In the genomic region with DNA sequence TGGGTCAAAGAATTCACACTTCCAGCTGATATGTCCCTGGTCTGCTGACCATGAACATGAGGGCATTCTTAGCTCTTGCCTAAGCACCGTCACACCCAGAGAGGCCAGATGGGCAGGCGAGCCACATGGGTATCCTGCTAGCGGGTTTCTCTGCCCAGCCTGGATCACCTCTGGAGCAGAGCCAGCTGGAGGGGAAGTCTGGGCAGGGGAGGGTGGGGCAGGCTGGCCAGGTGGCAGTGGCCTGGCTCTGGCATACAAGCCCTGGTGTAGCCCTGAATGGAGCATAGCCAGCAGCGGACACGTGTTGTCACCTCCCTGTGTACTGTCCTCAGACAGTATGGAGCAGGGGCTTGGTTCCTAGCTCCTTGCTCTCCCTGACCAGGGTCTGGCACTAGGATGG, we compare ENCODE assay signal across 9 mouse cellular contexts. TPM values are rescaled to one million over a fixed set of nuclear protein-coding genes. Genes with fewer than 3 reads are reported as not detected.
DNase-seq lines count a peak whose midpoint lies in the region; ATAC-seq and TF ChIP-seq lines count a peak whose summit lies in the region.
"Had no signal": no experiment of that assay in that cellular context is flagged by ENCODE, and none has a peak within 500 bp of the region (broad histone marks: within the 10 kb centered on the region; RNA-seq: fewer than 3 reads in every experiment).

No protein-coding gene starts in this region.

- no peaks in the 10 kb centered on the region for H3K4me1 ChIP-seq in kidney, adult 2 months (ENCODE audit: control insufficient read depth, insufficient read depth, low read length)

- TF ChIP-seq POLR2A in kidney, adult 2 months (IDR thresholded peaks at IDR 0.05; ENCODE audit: low read depth, low read length), result no peak
- no peak for TF ChIP-seq POLR2A in brain, embryonic 14.5 days (IDR thresholded peaks at IDR 0.05; ENCODE audit: borderline replicate concordance, extremely low read depth, insufficient read depth, insufficient read length, poor library complexity, severe bottlenecking)

- H3K27me3 ChIP-seq in kidney, adult 2 months (replicated peaks; ENCODE audit: control insufficient read depth, insufficient read depth, low read length), result no peaks in the 10 kb centered on the region

- no peak overlapping the region for H3K4me3 ChIP-seq in kidney, adult 2 months (ENCODE audit: insufficient read depth, low read depth, low read length)

- H3K27ac ChIP-seq in kidney, adult 2 months (ENCODE audit: insufficient read depth, low read depth, low read length), result no peak overlapping the region
- H3K27ac ChIP-seq: liver, embryonic 14.5 days had no signal

- WGBS in kidney, adult 2 months, result 58% methylated on average over 5 of the region's 5 CpGs

- no peak for ATAC-seq in megakaryocyte-erythroid progenitor cell, adult 5-6 weeks (replicated peaks; ENCODE audit: low FRiP score, low TSS enrichment, poor library complexity, severe bottlenecking)

- peak; percentile 25 to 35 for DNase-seq in kidney, postnatal 4 days
- DNase-seq in kidney, adult 2 months, result no peak
- peak; percentile 36 for DNase-seq in brain, embryonic 14.5 days (ENCODE audit: low read depth)
- peak; percentile 95 for DNase-seq in cerebellum, adult 9-10 months
- peak; percentile 79 to 84 for DNase-seq in heart, postnatal 10 days
- DNase-seq in spleen, postnatal 36 days (ENCODE audit: low spot score in 2 of 2), result no peak
- DNase-seq in spleen, postnatal 10 days (ENCODE audit: low spot score in 2 of 2), result no peak

- H3K36me3 ChIP-seq in kidney, adult 2 months (ENCODE audit: control insufficient read depth, insufficient read depth, low read length), result no peaks in the 10 kb centered on the region

- TF ChIP-seq CTCF in kidney, adult 2 months (conservative IDR thresholded peaks at IDR 0.05; ENCODE audit: insufficient read depth, insufficient read length, low read depth, low read length), result no peak
- no peak for TF ChIP-seq CTCF in brain, embryonic 14.5 days (IDR thresholded peaks at IDR 0.05; ENCODE audit: borderline replicate concordance, extremely low read depth, insufficient read depth, insufficient read length)

- intact Hi-C loops in heart, postnatal 10 days (cut with DNase I), result no loop called here

RNA-seq across cellular contexts. Expression of gene Comp, which starts 22.3 kb away (rescaled TPM):
- 1.6 and 2.8 TPM in 2 replicates for polyA plus RNA-seq in kidney, adult 2 months (2012; rRNA removed)
- polyA plus RNA-seq in brain, embryonic 14.5 days (2012; rRNA removed), result 0.12 and 0.64 TPM in 2 replicates
- 1 to 10 TPM; 2.4 to 3.4 TPM for total RNA-seq in heart, postnatal 10 days (2021)
- 0.15 and 1.2 TPM in 2 replicates for total RNA-seq in megakaryocyte-erythroid progenitor cell, adult 5-6 weeks (2014; fragmentation: Nextera tagmentation)
- 2.3 TPM in 1 of 2 replicates, not detected in the other for total RNA-seq in megakaryocyte-erythroid progenitor cell, adult 5-6 weeks (2017)

RNA-seq across cellular contexts. Expression of gene Upf1, which starts 42.6 kb away (rescaled TPM):
- 25.8 and 27.4 TPM in 2 replicates for polyA plus RNA-seq in kidney, adult 2 months (2012; rRNA removed)
- 20.5 and 40.3 TPM in 2 replicates for polyA plus RNA-seq in brain, embryonic 14.5 days (2012; rRNA removed)
- 10 to 100 TPM; 40.8 to 48.8 TPM for total RNA-seq in heart, postnatal 10 days (2021)
- total RNA-seq in megakaryocyte-erythroid progenitor cell, adult 5-6 weeks (2014; fragmentation: Nextera tagmentation), result 44.1 and 46.9 TPM in 2 replicates
- 26.7 and 46.7 TPM in 2 replicates for total RNA-seq in megakaryocyte-erythroid progenitor cell, adult 5-6 weeks (2017)

RNA-seq across cellular contexts. Expression of gene Crtc1, which starts 43.7 kb away (rescaled TPM):
- polyA plus RNA-seq in kidney, adult 2 months (2012; rRNA removed), result 16.8 and 18.1 TPM in 2 replicates
- polyA plus RNA-seq in brain, embryonic 14.5 days (2012; rRNA removed), result 49.7 and 77.0 TPM in 2 replicates
- total RNA-seq in heart, postnatal 10 days (2021), result 10 to 100 TPM; 11.0 to 15.6 TPM
- total RNA-seq in megakaryocyte-erythroid progenitor cell, adult 5-6 weeks (2014; fragmentation: Nextera tagmentation), result 15.6 and 21.7 TPM in 2 replicates
- 1.1 and 1.3 TPM in 2 replicates for total RNA-seq in megakaryocyte-erythroid progenitor cell, adult 5-6 weeks (2017)

Comparison
In these comparisons a context has a peak if more than half of its experiments do, and no peak if none do; other contexts are left out.
1. DNase-seq: peak in kidney, postnatal 4 days (2 of 2), brain, embryonic 14.5 days (single experiment), cerebellum, adult 9-10 months (single experiment) and heart, postnatal 10 days (2 of 2); none in kidney, adult 2 months (single experiment), spleen, postnatal 36 days (0 of 2) and spleen, postnatal 10 days (0 of 2).